Mouse (Mus musculus): ENCODE measurements around the gene Olfr781. TPM values are rescaled to one million over a fixed set of nuclear protein-coding genes. Genes with fewer than 3 reads are reported as not detected.
"Not testable (repeated sequence)": the region's sequence is repeated elsewhere in the genome, so short reads cannot be mapped to it uniquely, and the experiment has no call there.

Gene Olfr781
- not detected in 2 replicates for polyA plus RNA-seq (2016; fragmentation: Nextera tagmentation; extraction: Ambion mirVana)

GRCm38 (mm10) chr10:129328554-129328953 is at the start of gene Olfr781:
Gene Olfr781, plus strand, starts transcription at chr10:129328854.
- Histone ChIP-seq H3K36me3 (replicated peaks) (no peaks in the 10 kb centered on the region), H3K4me2 (no peak within 1 kb of the TSS), H3K4me3 (replicated peaks) (no peak within 1 kb of the TSS), H3K9me3 (no peaks in the 10 kb centered on the region), H3K9ac (no peak within 1 kb of the TSS), H3K27me3 (no peaks in the 10 kb centered on the region), H3K4me1 (no peaks in the 10 kb centered on the region), H3K27ac (no peak within 1 kb of the TSS)
- no peak for ATAC-seq (ENCODE audit: low FRiP score)

GRCm38 (mm10) chr10:129312973-129313372 is 15.7 kb upstream of the Olfr781 start:
- not testable (repeated sequence) for H3K36me3 ChIP-seq (replicated peaks); H3K4me1 ChIP-seq; H3K27me3 ChIP-seq; H3K9ac ChIP-seq; ATAC-seq (ENCODE audit: low FRiP score); H3K27ac ChIP-seq; H3K4me3 ChIP-seq (replicated peaks); H3K4me2 ChIP-seq; H3K9me3 ChIP-seq
- WGBS = 73% methylated on average over 1 of the region's 1 CpGs

- H3K4me1 ChIP-seq; H3K9me3 ChIP-seq; H3K4me2 ChIP-seq; H3K27ac ChIP-seq; ATAC-seq (ENCODE audit: low FRiP score); H3K27me3 ChIP-seq; H3K9ac ChIP-seq; H3K36me3 ChIP-seq (replicated peaks); H3K4me3 ChIP-seq (replicated peaks): not testable (repeated sequence)
- WGBS = no CpG with 5 or more reads among the region's 1 CpGs
These were observed 15.1 kb upstream of the Olfr781 start for GRCm38 (mm10) chr10:129313521-129313920.

- H3K9ac ChIP-seq = no peak within 1 kb of the TSS
- H3K4me1 ChIP-seq = no peaks in the 10 kb centered on the region
- H3K27me3 ChIP-seq = no peaks in the 10 kb centered on the region
- no peak for ATAC-seq (ENCODE audit: low FRiP score)
- no peak within 1 kb of the TSS for H3K27ac ChIP-seq
- H3K36me3 ChIP-seq (replicated peaks) = no peaks in the 10 kb centered on the region
- no peak within 1 kb of the TSS for H3K4me3 ChIP-seq (replicated peaks)
- WGBS = 92% methylated on average over 3 of the region's 3 CpGs
- H3K4me2 ChIP-seq = no peak within 1 kb of the TSS
- no peaks in the 10 kb centered on the region for H3K9me3 ChIP-seq
These were observed 10.8 kb upstream of the Olfr781 start, which contains the start of gene Olfr780 for GRCm38 (mm10) chr10:129317817-129318216. Gene Olfr780, plus strand, starts transcription at chr10:129318117.

- H3K4me1 ChIP-seq = no peaks in the 10 kb centered on the region
These were observed 19.9 kb downstream of the Olfr781 start, which contains the start of gene Olfr782 for GRCm38 (mm10) chr10:129348550-129348949. Gene Olfr782, plus strand, starts transcription at chr10:129348850.

GRCm38 (mm10) chr10:129352475-129352874 is 23.8 kb downstream of the Olfr781 start:
- not testable (repeated sequence) for H3K4me2 ChIP-seq; H3K36me3 ChIP-seq (replicated peaks); ATAC-seq (ENCODE audit: low FRiP score); H3K4me3 ChIP-seq (replicated peaks); H3K27ac ChIP-seq; H3K4me1 ChIP-seq; H3K9ac ChIP-seq; H3K27me3 ChIP-seq; H3K9me3 ChIP-seq
- WGBS = 87% methylated on average over 2 of the region's 2 CpGs

More at GRCm38 (mm10) chr10:129348550-129348949, 19.9 kb downstream of the Olfr781 start, which contains the start of gene Olfr782:
- 95% methylated on average over 3 of the region's 3 CpGs for WGBS
- H3K4me2 ChIP-seq = no peak within 1 kb of the TSS
- H3K9me3 ChIP-seq = no peaks in the 10 kb centered on the region; the same call in 1 of the 2 replicates
- H3K4me3 ChIP-seq (replicated peaks) = no peak within 1 kb of the TSS
- H3K27ac ChIP-seq = no peak within 1 kb of the TSS
- no peaks in the 10 kb centered on the region for H3K36me3 ChIP-seq (replicated peaks)
- ATAC-seq (ENCODE audit: low FRiP score) = no peak
- H3K9ac ChIP-seq = no peak within 1 kb of the TSS
- H3K27me3 ChIP-seq = no peaks in the 10 kb centered on the region

- H3K9ac ChIP-seq; H3K4me2 ChIP-seq; H3K9me3 ChIP-seq; H3K27ac ChIP-seq; H3K4me3 ChIP-seq (replicated peaks); H3K4me1 ChIP-seq; ATAC-seq (ENCODE audit: low FRiP score); H3K36me3 ChIP-seq (replicated peaks); H3K27me3 ChIP-seq: not testable (repeated sequence)
- WGBS = 73% methylated on average over 4 of the region's 4 CpGs
These were observed 27.8 kb downstream of the Olfr781 start for GRCm38 (mm10) chr10:129356496-129356895.

- Histone ChIP-seq H3K27ac (no peak overlapping the region), H3K4me3 (replicated peaks) (no peak overlapping the region), H3K4me1 (no peaks in the 10 kb centered on the region), H3K27me3 (no peaks in the 10 kb centered on the region), H3K9ac (no peak overlapping the region), H3K36me3 (replicated peaks) (no peaks in the 10 kb centered on the region), H3K4me2 (no peak overlapping the region), H3K9me3 (no peaks in the 10 kb centered on the region)
- 85% methylated on average over 5 of the region's 5 CpGs for WGBS
- ATAC-seq (ENCODE audit: low FRiP score) = no peak
These were observed 28.7 kb downstream of the Olfr781 start for GRCm38 (mm10) chr10:129357307-129357706.

- 91% methylated on average over 5 of the region's 5 CpGs for WGBS
- not testable (repeated sequence) for H3K4me1 ChIP-seq; H3K9ac ChIP-seq; H3K4me3 ChIP-seq (replicated peaks); H3K27me3 ChIP-seq; H3K36me3 ChIP-seq (replicated peaks); H3K27ac ChIP-seq; H3K4me2 ChIP-seq; H3K9me3 ChIP-seq; ATAC-seq (ENCODE audit: low FRiP score)
These were observed 45.4 kb downstream of the Olfr781 start for GRCm38 (mm10) chr10:129374051-129374450.

Other genes starting within 250 kb of the Olfr781 start
- not detected in 2 replicates for gene Olfr767, start 245.9 kb upstream of the Olfr781 start, polyA plus RNA-seq (2016; fragmentation: Nextera tagmentation; extraction: Ambion mirVana)
- not detected in 2 replicates for gene Olfr768, start 229.5 kb upstream of the Olfr781 start, polyA plus RNA-seq (2016; fragmentation: Nextera tagmentation; extraction: Ambion mirVana)
- not detected in 2 replicates for gene Olfr769, start 211.0 kb upstream of the Olfr781 start, polyA plus RNA-seq (2016; fragmentation: Nextera tagmentation; extraction: Ambion mirVana)
- not detected in 2 replicates for gene Olfr770, start 189.9 kb upstream of the Olfr781 start, polyA plus RNA-seq (2016; fragmentation: Nextera tagmentation; extraction: Ambion mirVana)
- gene Olfr771, start 164.1 kb upstream of the Olfr781 start, polyA plus RNA-seq (2016; fragmentation: Nextera tagmentation; extraction: Ambion mirVana) = not detected in 2 replicates
- gene Olfr772, start 150.9 kb upstream of the Olfr781 start, polyA plus RNA-seq (2016; fragmentation: Nextera tagmentation; extraction: Ambion mirVana) = not detected in 2 replicates
- not detected in 2 replicates for gene Olfr773, start 141.4 kb upstream of the Olfr781 start, polyA plus RNA-seq (2016; fragmentation: Nextera tagmentation; extraction: Ambion mirVana)
- not detected in 2 replicates for gene Olfr774, start 92.7 kb upstream of the Olfr781 start, polyA plus RNA-seq (2016; fragmentation: Nextera tagmentation; extraction: Ambion mirVana)
- not detected in 2 replicates for gene Olfr775, start 80.4 kb upstream of the Olfr781 start, polyA plus RNA-seq (2016; fragmentation: Nextera tagmentation; extraction: Ambion mirVana)
- not detected in 2 replicates for gene Olfr776, start 69.7 kb upstream of the Olfr781 start, polyA plus RNA-seq (2016; fragmentation: Nextera tagmentation; extraction: Ambion mirVana)
- not detected in 2 replicates for gene Olfr777, start 57.4 kb upstream of the Olfr781 start, polyA plus RNA-seq (2016; fragmentation: Nextera tagmentation; extraction: Ambion mirVana)
- not detected in 2 replicates for gene Olfr780, start 10.7 kb upstream of the Olfr781 start, polyA plus RNA-seq (2016; fragmentation: Nextera tagmentation; extraction: Ambion mirVana)
- not detected in 2 replicates for gene Olfr782, start 20.0 kb downstream of the Olfr781 start, polyA plus RNA-seq (2016; fragmentation: Nextera tagmentation; extraction: Ambion mirVana)
- gene Olfr784, start 55.2 kb downstream of the Olfr781 start, polyA plus RNA-seq (2016; fragmentation: Nextera tagmentation; extraction: Ambion mirVana) = 0.12 and 0.17 TPM in 2 replicates
- gene Olfr785, start 76.6 kb downstream of the Olfr781 start, polyA plus RNA-seq (2016; fragmentation: Nextera tagmentation; extraction: Ambion mirVana) = not detected in 2 replicates
- not detected in 2 replicates for gene Olfr786, start 98.5 kb downstream of the Olfr781 start, polyA plus RNA-seq (2016; fragmentation: Nextera tagmentation; extraction: Ambion mirVana)
- not detected in 2 replicates for gene Olfr787, start 133.0 kb downstream of the Olfr781 start, polyA plus RNA-seq (2016; fragmentation: Nextera tagmentation; extraction: Ambion mirVana)
- gene Olfr788, start 142.1 kb downstream of the Olfr781 start, polyA plus RNA-seq (2016; fragmentation: Nextera tagmentation; extraction: Ambion mirVana) = not detected in 2 replicates
- gene Olfr789, start 155.9 kb downstream of the Olfr781 start, polyA plus RNA-seq (2016; fragmentation: Nextera tagmentation; extraction: Ambion mirVana) = not detected in 2 replicates
- not detected in 2 replicates for gene Olfr790, start 169.6 kb downstream of the Olfr781 start, polyA plus RNA-seq (2016; fragmentation: Nextera tagmentation; extraction: Ambion mirVana)
- gene Olfr791, start 192.9 kb downstream of the Olfr781 start, polyA plus RNA-seq (2016; fragmentation: Nextera tagmentation; extraction: Ambion mirVana) = not detected in 2 replicates
- not detected in 2 replicates for gene Olfr792, start 210.3 kb downstream of the Olfr781 start, polyA plus RNA-seq (2016; fragmentation: Nextera tagmentation; extraction: Ambion mirVana)
- gene Olfr794, start 238.8 kb downstream of the Olfr781 start, polyA plus RNA-seq (2016; fragmentation: Nextera tagmentation; extraction: Ambion mirVana) = not detected in 2 replicates

All from forebrain, embryonic 12.5 days (tissue).